Mouse (Mus musculus): Measurements from ENCODE around the gene Cfdp1. TPM values are rescaled to one million over a fixed set of nuclear protein-coding genes. Genes with fewer than 3 reads are reported as not detected.

Gene Cfdp1
- polyA plus RNA-seq, 1 experiment from 2014 or later = 217 TPM

- Histone ChIP-seq H3K4me3 (replicated peaks) (no peak overlapping the region), H3K4me1 (peaks cover 40% of the 10 kb centered on the region), H3K9ac (no peak overlapping the region), H3K36me3 (no peaks in the 10 kb centered on the region), H3K9me3 (replicated peaks) (no peaks in the 10 kb centered on the region), H3K4me2 (replicated peaks) (no peak overlapping the region), H3K27me3 (no peaks in the 10 kb centered on the region), H3K27ac (replicated peaks) (no peak overlapping the region)
- no peak for ATAC-seq (ENCODE audit: insufficient number of reproducible peaks, low FRiP score, low TSS enrichment, low read depth)
- 67% methylated on average over 13 of the region's 13 CpGs for WGBS
Observed at GRCm38 (mm10) chr8:111746582-111747465, 107.3 kb downstream of the Cfdp1 start.

- no peaks in the 10 kb centered on the region for H3K36me3 ChIP-seq
- peaks cover 50% of the 10 kb centered on the region for H3K4me1 ChIP-seq
- WGBS = 3% methylated on average over 23 of the region's 23 CpGs
- H3K27me3 ChIP-seq = no peaks in the 10 kb centered on the region
- no peak overlapping the region; the same call in 1 of the 2 replicates for H3K9ac ChIP-seq
- H3K4me3 ChIP-seq (replicated peaks) = peak overlapping the region; percentile 21
- H3K27ac ChIP-seq (replicated peaks) = peak overlapping the region; percentile 72
- H3K4me2 ChIP-seq (replicated peaks) = peak overlapping the region; percentile 44
- no peaks in the 10 kb centered on the region for H3K9me3 ChIP-seq (replicated peaks)
- peak; percentile 36 for ATAC-seq (ENCODE audit: insufficient number of reproducible peaks, low FRiP score, low TSS enrichment, low read depth)
Observed at GRCm38 (mm10) chr8:111745591-111746418, 108.3 kb downstream of the Cfdp1 start.

DNA sequence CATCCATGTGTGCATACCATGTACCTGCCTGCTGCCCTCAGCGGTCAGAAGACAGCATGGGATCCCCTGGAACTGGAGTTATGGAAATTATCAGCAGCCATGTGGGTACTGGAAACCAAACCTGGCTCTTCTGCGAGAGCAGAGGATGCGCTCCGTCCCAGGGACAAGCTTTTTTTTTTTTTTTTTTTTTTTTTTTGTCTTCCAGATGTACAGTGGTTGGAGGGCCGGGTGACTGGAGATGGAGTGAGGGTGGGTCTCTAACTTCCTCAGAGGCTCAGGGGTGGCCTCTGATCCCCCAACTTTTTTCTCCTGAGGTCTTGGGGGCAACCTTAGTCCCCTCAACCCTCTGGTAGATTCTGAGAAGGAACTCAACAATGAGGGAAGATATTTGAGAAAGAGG, 109.0 kb downstream of the Cfdp1 start:
- Histone ChIP-seq H3K4me1 (peaks cover 57% of the 10 kb centered on the region), H3K36me3 (no peaks in the 10 kb centered on the region), H3K4me2 (replicated peaks) (peak overlapping the region; percentile 44; the same call in 1 of the 2 replicates), H3K4me3 (replicated peaks) (no peak overlapping the region), H3K9ac (no peak overlapping the region; the same call in 1 of the 2 replicates), H3K9me3 (replicated peaks) (no peaks in the 10 kb centered on the region), H3K27ac (replicated peaks) (no peak overlapping the region), H3K27me3 (no peaks in the 10 kb centered on the region)
- no peak for ATAC-seq (ENCODE audit: insufficient number of reproducible peaks, low FRiP score, low TSS enrichment, low read depth)
- WGBS = 52% methylated on average over 5 of the region's 5 CpGs

- 9% methylated on average over 33 of the region's 40 CpGs for WGBS
- Histone ChIP-seq H3K9ac (peak within 1 kb of the TSS; percentile 62), H3K27ac (replicated peaks) (peak within 1 kb of the TSS; percentile 76), H3K4me3 (replicated peaks) (peak within 1 kb of the TSS; percentile 66), H3K4me1 (peaks cover 67% of the 10 kb centered on the region), H3K9me3 (replicated peaks) (no peaks in the 10 kb centered on the region), H3K27me3 (no peaks in the 10 kb centered on the region), H3K36me3 (no peaks in the 10 kb centered on the region), H3K4me2 (replicated peaks) (peak within 1 kb of the TSS; percentile 67)
- peak; percentile 11; the same call in 1 of the 2 replicates for ATAC-seq (ENCODE audit: insufficient number of reproducible peaks, low FRiP score, low TSS enrichment, low read depth)
Observed at GRCm38 (mm10) chr8:111743792-111744696, 110.0 kb downstream of the Cfdp1 start, which contains the start of gene Bcar1. Bcar1 (minus strand) TSS chr8:111743809.

GRCm38 (mm10) chr8:111743101-111743791, 110.8 kb downstream of the Cfdp1 start:
- WGBS = under 1% methylated on average over 43 of the region's 44 CpGs
- Histone ChIP-seq H3K4me1 (peaks cover 72% of the 10 kb centered on the region), H3K4me3 (replicated peaks) (peak overlapping the region; percentile 66), H3K27me3 (no peaks in the 10 kb centered on the region), H3K9ac (peak overlapping the region; percentile 62), H3K36me3 (no peaks in the 10 kb centered on the region), H3K4me2 (replicated peaks) (peak overlapping the region; percentile 67), H3K27ac (replicated peaks) (peak overlapping the region; percentile 76), H3K9me3 (replicated peaks) (no peaks in the 10 kb centered on the region)
- peak; percentile 2; the same call in 1 of the 2 replicates for ATAC-seq (ENCODE audit: insufficient number of reproducible peaks, low FRiP score, low TSS enrichment, low read depth)

DNA sequence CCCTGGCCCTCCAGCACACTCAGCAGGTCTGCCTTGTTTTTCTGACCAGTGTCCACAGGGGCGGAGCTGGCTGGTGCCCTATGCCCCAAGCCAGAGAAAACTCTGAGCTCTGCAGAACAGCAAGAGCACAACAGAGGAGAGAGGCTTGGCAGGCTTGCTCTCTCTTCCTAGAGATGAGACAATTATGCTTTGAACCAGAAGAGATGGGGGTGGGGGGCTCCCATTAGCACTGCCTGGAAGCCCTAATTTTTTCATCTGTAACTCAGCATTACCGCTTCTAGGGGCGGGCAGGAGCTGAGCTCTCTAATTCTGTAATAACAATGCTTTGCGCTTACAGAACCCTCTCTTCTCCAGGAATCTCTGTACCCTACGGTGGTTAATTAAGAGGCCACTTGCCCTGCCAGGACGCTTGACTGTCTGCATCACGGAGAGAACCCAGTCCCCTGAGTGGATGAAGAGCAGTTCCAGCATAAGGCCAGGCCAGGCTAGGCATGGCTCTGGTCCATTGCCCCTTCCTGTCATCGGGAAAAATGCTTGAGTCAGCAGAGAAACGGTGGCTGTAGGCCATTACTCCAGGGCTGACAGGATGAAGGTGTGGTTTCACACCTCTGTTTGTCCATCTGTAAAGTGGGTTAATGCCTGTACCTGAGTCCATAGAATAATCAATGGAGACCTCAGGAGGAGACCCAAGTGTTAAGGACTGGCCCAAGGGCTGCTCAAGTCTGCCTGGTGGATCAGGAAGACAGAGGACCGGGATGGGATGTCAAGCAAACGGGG, 111.6 kb downstream of the Cfdp1 start:
- no peaks in the 10 kb centered on the region for H3K9me3 ChIP-seq (replicated peaks)
- H3K27me3 ChIP-seq = no peaks in the 10 kb centered on the region
- H3K9ac ChIP-seq = peak overlapping the region; percentile 62
- no peak for ATAC-seq (ENCODE audit: insufficient number of reproducible peaks, low FRiP score, low TSS enrichment, low read depth)
- peak overlapping the region; percentile 76; the same call in 1 of the 2 replicates for H3K27ac ChIP-seq (replicated peaks)
- H3K36me3 ChIP-seq = no peaks in the 10 kb centered on the region
- peak overlapping the region; percentile 66 for H3K4me3 ChIP-seq (replicated peaks)
- H3K4me1 ChIP-seq = peaks cover 72% of the 10 kb centered on the region
- WGBS = 18% methylated on average over 11 of the region's 11 CpGs
- H3K4me2 ChIP-seq (replicated peaks) = peak overlapping the region; percentile 67

- 0 out of 2 replicates have a peak overlapping the region, but pooled peaks have one; percentile 67 for H3K4me2 ChIP-seq (replicated peaks)
- no peak overlapping the region for H3K4me3 ChIP-seq (replicated peaks)
- H3K9ac ChIP-seq = no peak overlapping the region
- no peak for ATAC-seq (ENCODE audit: insufficient number of reproducible peaks, low FRiP score, low TSS enrichment, low read depth)
- no peaks in the 10 kb centered on the region for H3K27me3 ChIP-seq
- H3K9me3 ChIP-seq (replicated peaks) = no peaks in the 10 kb centered on the region
- H3K27ac ChIP-seq (replicated peaks) = peak overlapping the region; percentile 76
- 60% methylated on average over 6 of the region's 6 CpGs for WGBS
- H3K4me1 ChIP-seq = peaks cover 76% of the 10 kb centered on the region
- no peaks in the 10 kb centered on the region for H3K36me3 ChIP-seq
Observed at GRCm38 (mm10) chr8:111741556-111741955, 112.5 kb downstream of the Cfdp1 start.

GRCm38 (mm10) chr8:111740994-111741393, 113.1 kb downstream of the Cfdp1 start:
- 0 out of 2 replicates have a peak overlapping the region, but pooled peaks have one; percentile 76 for H3K27ac ChIP-seq (replicated peaks)
- H3K36me3 ChIP-seq = no peaks in the 10 kb centered on the region
- ATAC-seq (ENCODE audit: insufficient number of reproducible peaks, low FRiP score, low TSS enrichment, low read depth) = no peak
- H3K4me2 ChIP-seq (replicated peaks) = no peak overlapping the region
- H3K4me3 ChIP-seq (replicated peaks) = no peak overlapping the region
- no peaks in the 10 kb centered on the region for H3K9me3 ChIP-seq (replicated peaks)
- H3K27me3 ChIP-seq = no peaks in the 10 kb centered on the region
- H3K9ac ChIP-seq = no peak overlapping the region
- H3K4me1 ChIP-seq = peaks cover 76% of the 10 kb centered on the region
- 77% methylated on average over 8 of the region's 8 CpGs for WGBS

DNA sequence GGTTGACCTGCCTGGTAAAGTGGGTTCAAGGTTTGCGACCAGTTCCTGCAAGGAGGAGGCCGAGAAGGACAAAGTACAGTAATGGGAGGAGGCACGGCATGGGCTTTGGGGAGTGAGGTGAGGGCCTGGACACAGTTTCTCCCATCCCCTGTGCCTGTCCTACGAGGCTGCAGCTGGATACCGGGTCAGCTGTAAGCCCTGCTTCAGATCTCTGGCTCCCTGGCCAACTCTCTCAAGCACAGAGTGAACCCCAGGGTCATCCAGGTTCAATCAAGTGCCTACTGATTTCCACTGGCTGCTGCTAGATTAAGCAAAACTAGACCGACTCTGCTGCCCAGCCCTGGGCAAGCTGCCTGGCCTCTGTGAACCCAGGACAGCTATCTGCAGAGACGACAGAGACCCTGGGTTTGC, 113.8 kb downstream of the Cfdp1 start:
- Histone ChIP-seq H3K27me3 (no peaks in the 10 kb centered on the region), H3K9ac (no peak overlapping the region), H3K9me3 (replicated peaks) (no peaks in the 10 kb centered on the region), H3K36me3 (no peaks in the 10 kb centered on the region), H3K4me1 (peaks cover 76% of the 10 kb centered on the region), H3K27ac (replicated peaks) (no peak overlapping the region), H3K4me3 (replicated peaks) (no peak overlapping the region), H3K4me2 (replicated peaks) (no peak overlapping the region)
- ATAC-seq (ENCODE audit: insufficient number of reproducible peaks, low FRiP score, low TSS enrichment, low read depth) = no peak
- WGBS = 79% methylated on average over 7 of the region's 7 CpGs

Measured in embryonic facial prominence, embryonic 15.5 days (tissue).